Mouse (Mus musculus) bone marrow macrophage, adult 2 months (primary cell): ENCODE data around the gene Sh3gl1.

Source experiments
- CTCF ChIP-seq: IDR thresholded peaks from 2 replicates; pipeline ENCODE4 v1.5.1; 2012; ENCODE audit warnings: low read depth, mild to moderate bottlenecking, low read length, moderate library complexity
- POLR2A ChIP-seq: IDR thresholded peaks from 2 replicates; pipeline ENCODE4 v1.6.1; 2012; ENCODE audit warnings: mild to moderate bottlenecking, low read depth, low read length, borderline replicate concordance

DNA sequence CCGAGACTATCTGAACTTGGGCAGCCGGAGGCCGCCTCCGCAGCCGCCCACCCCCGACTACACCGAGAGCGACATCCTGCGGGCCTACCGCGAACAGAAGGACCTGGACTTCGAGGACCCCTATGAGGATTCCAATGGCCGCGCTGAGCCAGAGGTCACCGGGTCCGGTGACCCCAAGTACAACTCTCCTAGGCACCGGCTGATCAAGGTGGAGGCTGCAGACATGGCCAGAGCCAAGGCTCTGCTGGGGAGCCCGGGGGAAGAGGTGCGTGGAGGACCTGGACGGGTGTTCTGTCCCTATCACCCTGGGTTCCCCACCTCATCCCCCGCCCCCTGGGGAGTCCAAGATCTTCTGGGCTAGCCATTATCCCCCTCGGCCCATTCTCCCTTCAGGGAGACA is 65.0 kb downstream of the Sh3gl1 start:
- TF ChIP-seq CTCF: no peak
- TF ChIP-seq POLR2A: no peak
